Mouse (Mus musculus) heart, adult 2 months (tissue): ENCODE results near the gene Surf6.

Experiments
- CTCF ChIP-seq: fragments of 200-600 bp; IDR thresholded peaks from 2 replicates; pipeline ENCODE4 v1.8.1; 2022; ENCODE audit warnings: antibody characterized with exemption, mild to moderate bottlenecking, moderate library complexity
- EP300 ChIP-seq: fragments of 200-500 bp; IDR thresholded peaks from 2 replicates; pipeline ENCODE4 v1.6.1; 2011; ENCODE audit warnings: low read depth, low read length, control low read depth; ENCODE audit not compliant: insufficient read depth
- POLR2A ChIP-seq: fragments of 200-500 bp; IDR thresholded peaks from 2 replicates; pipeline ENCODE4 v1.6.1; 2011; ENCODE audit warnings: mild to moderate bottlenecking, low read depth, low read length, control low read depth; ENCODE audit not compliant: insufficient read depth

GRCm38 (mm10) chr2:26910994-26911765 is 8.5 kb upstream of the Surf6 start:
- TF ChIP-seq CTCF (no peak), POLR2A (no peak), EP300 (no peak)
